Mouse (Mus musculus) lung, embryonic 15.5 days (tissue): ENCODE results near the gene Clcn1. TPM values are rescaled to one million over a fixed set of nuclear protein-coding genes. Genes with fewer than 3 reads are reported as not detected.

ENCODE experiments used
- ATAC-seq: fragments of 200-750 bp; cut with Nextera tagmentation; 2 replicates; pipeline ENCODE4 v1.8.0; 2017; ENCODE audit warnings: moderate number of reproducible peaks, borderline replicate concordance; ENCODE audit not compliant: low FRiP score, low TSS enrichment; ENCODE audit errors: extremely low read depth
- H3K27ac ChIP-seq: fragments of 300-500 bp; sonication (generic); 2 replicates; pipeline ENCODE4 v1.5.1; 2015; ENCODE audit warnings: moderate library complexity, mild to moderate bottlenecking, inconsistent platforms
- H3K27me3 ChIP-seq: fragments of 300-500 bp; sonication (generic); 2 replicates; pipeline ENCODE4 v1.6.1; 2015; ENCODE audit warnings: inconsistent platforms
- H3K36me3 ChIP-seq: fragments of 300-500 bp; sonication (generic); 2 replicates; pipeline ENCODE4 v1.6.1; 2015; ENCODE audit warnings: inconsistent platforms
- H3K4me1 ChIP-seq: fragments of 300-500 bp; sonication (generic); 2 replicates; pipeline ENCODE4 v1.6.1; 2015; ENCODE audit warnings: inconsistent platforms
- H3K4me2 ChIP-seq: fragments of 300-500 bp; sonication (generic); 2 replicates; pipeline ENCODE4 v1.6.1; 2015; ENCODE audit warnings: inconsistent platforms, mild to moderate bottlenecking, moderate library complexity
- H3K4me3 ChIP-seq: fragments of 300-500 bp; sonication (generic); 2 replicates; pipeline ENCODE4 v1.5.1; 2015; ENCODE audit warnings: mild to moderate bottlenecking, inconsistent platforms
- H3K9ac ChIP-seq: fragments of 300-500 bp; sonication (generic); 2 replicates; pipeline ENCODE4 v1.6.1; 2015; ENCODE audit warnings: inconsistent platforms
- H3K9me3 ChIP-seq: fragments of 300-500 bp; sonication (generic); 2 replicates; pipeline ENCODE4 v1.6.1; 2016; ENCODE audit warnings: inconsistent platforms
- WGBS: fragments of 180-500 bp; shearing (Covaris S2); methylation state at CpG from one replicate; pipeline ENCODE4 v1.1.7; 2015; 5-methylcytosine and 5-hydroxymethylcytosine counted together
- polyA plus RNA-seq: library from polyadenylated mRNA; unstranded; fragments of >200 nt; fragmentation: Nextera tagmentation; extraction: Ambion mirVana; gene quantifications from 2 replicates; pipeline ENCODE4 v1.2.1, GENCODE M21; 2015

Gene Clcn1
- 0.14 and 0.24 TPM in 2 replicates for polyA plus RNA-seq

GRCm38 (mm10) chr6:42286448-42286847 lies at the start of gene Clcn1:
TSS of gene Clcn1 (plus strand) at chr6:42286685.
- Histone ChIP-seq H3K9ac (no peak within 1 kb of the TSS), H3K36me3 (peaks cover 20% of the 10 kb centered on the region), H3K4me3 (no peak within 1 kb of the TSS), H3K4me1 (no peaks in the 10 kb centered on the region), H3K27me3 (no peaks in the 10 kb centered on the region), H3K4me2 (no peak within 1 kb of the TSS), H3K9me3 (no peaks in the 10 kb centered on the region), H3K27ac (no peak within 1 kb of the TSS)
- 61% methylated on average over 4 of the region's 5 CpGs for WGBS
- no peak for ATAC-seq

DNA sequence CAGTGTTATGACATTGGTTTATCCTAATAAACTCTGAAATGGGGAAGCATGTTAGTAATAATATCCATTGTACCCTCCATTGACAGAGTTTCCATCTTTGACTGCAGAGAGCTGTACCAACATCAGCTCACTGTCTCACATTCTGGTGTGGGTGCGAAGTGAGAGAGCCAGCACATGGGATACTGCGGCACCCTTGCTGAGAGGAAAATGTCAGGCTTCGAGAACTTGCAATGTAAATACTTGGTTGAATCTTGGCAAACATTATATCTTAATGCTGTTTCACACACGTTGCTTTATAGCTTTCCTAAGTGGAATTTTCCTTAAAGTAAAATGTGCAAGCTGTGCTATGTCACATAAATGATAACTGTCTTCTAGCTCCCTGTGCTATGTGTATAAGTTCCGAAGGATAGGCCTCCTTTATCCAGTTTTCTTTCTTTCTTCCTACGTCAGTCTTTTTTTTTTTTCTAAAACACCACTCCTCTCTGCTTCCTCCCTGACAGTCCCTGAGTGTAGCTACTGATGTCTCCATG lies 49.1 kb upstream of the Clcn1 start:
- Histone ChIP-seq H3K4me1 (peaks cover 7% of the 10 kb centered on the region), H3K27ac (no peak overlapping the region), H3K4me2 (no peak overlapping the region), H3K9ac (no peak overlapping the region), H3K36me3 (no peaks in the 10 kb centered on the region), H3K4me3 (no peak overlapping the region), H3K27me3 (no peaks in the 10 kb centered on the region), H3K9me3 (no peaks in the 10 kb centered on the region)
- no peak for ATAC-seq
- WGBS: 41% methylated on average over 6 of the region's 6 CpGs

- Histone ChIP-seq H3K4me2 (no peak overlapping the region), H3K27ac (peak overlapping the region; percentile 69), H3K36me3 (no peaks in the 10 kb centered on the region), H3K4me1 (peaks cover 10% of the 10 kb centered on the region), H3K4me3 (no peak overlapping the region), H3K27me3 (no peaks in the 10 kb centered on the region), H3K9me3 (no peaks in the 10 kb centered on the region), H3K9ac (no peak overlapping the region)
- peak; percentile 43; the same call in 1 of the 2 replicates for ATAC-seq
- 57% methylated on average over 6 of the region's 6 CpGs for WGBS
These were observed 45.0 kb upstream of the Clcn1 start for GRCm38 (mm10) chr6:42241311-42242045.

DNA sequence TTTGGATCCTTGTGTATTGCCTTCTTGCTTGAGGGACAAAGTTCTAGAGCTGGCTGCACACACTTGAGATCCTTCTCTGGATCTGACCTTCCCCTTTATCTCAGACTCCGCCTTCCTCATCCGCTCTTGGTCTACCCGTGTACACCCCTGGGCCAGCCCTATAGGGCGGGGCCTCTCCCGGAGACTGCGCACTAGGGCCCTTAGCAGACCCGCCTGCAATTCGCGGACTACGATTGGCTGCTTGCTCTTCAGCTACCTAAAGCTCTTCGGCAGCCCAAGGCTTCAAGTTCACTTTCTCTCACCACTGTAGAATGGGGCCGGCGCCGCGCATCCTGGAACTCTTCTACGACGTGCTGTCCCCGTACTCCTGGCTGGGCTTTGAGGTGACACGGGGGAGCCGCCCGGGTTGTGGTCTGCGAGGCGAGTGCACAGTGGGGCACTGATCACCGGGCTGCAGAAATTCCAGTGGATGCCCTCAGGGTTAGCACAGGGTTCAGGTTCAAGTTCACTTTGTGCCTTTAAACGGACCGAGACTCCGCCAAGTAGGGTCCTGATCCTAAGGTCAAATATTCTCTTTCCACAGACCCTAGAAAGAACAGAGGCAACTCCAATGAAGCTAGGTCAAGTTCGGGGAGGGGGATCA lies 40.7 kb upstream of the Clcn1 start, which contains the start of gene Gstk1:
Gstk1 (plus strand) TSS at position 225 of the 643 bp plus-strand sequence.
- peak; percentile 97 for ATAC-seq
- WGBS: 3% methylated on average over 28 of the region's 28 CpGs
- H3K27me3 ChIP-seq: no peaks in the 10 kb centered on the region
- H3K4me1 ChIP-seq: peaks cover 13% of the 10 kb centered on the region
- H3K9ac ChIP-seq: peak within 1 kb of the TSS; percentile 43
- H3K4me3 ChIP-seq: peak within 1 kb of the TSS; percentile 48
- H3K4me2 ChIP-seq: peak within 1 kb of the TSS; percentile 70
- H3K9me3 ChIP-seq: no peaks in the 10 kb centered on the region
- H3K27ac ChIP-seq: no peak within 1 kb of the TSS
- H3K36me3 ChIP-seq: no peaks in the 10 kb centered on the region

GRCm38 (mm10) chr6:42247173-42247572 lies 39.3 kb upstream of the Clcn1 start:
- 13% methylated on average over 8 of the region's 8 CpGs for WGBS
- Histone ChIP-seq H3K27ac (no peak overlapping the region), H3K27me3 (no peaks in the 10 kb centered on the region), H3K9ac (no peak overlapping the region), H3K4me1 (0 out of 2 replicates have a peak, but pooled peaks cover 7% of the 10 kb centered on the region), H3K36me3 (no peaks in the 10 kb centered on the region), H3K4me3 (no peak overlapping the region), H3K4me2 (peak overlapping the region; percentile 70), H3K9me3 (no peaks in the 10 kb centered on the region)
- ATAC-seq: no peak

DNA sequence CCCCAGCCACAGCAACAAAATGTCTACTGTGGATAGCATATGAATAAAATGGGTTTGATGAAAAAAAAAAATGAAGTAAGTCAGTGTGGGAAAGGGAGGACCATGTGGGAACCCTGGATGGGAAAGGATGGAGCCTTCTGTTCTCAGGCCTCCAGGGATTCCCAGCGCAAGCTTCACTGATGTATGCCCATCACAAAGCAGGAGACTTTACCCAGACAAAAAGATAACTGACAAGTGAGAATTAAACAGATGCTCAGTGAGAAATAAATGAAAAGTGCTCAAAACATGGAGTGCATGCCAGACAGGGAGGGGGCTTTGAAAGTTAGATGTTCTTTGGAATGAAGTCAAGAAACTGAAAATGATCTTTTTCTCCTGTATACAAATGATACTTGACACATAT lies 38.5 kb upstream of the Clcn1 start:
- Histone ChIP-seq H3K27ac (no peak overlapping the region), H3K27me3 (no peaks in the 10 kb centered on the region), H3K4me1 (0 out of 2 replicates have a peak, but pooled peaks cover 7% of the 10 kb centered on the region), H3K9me3 (no peaks in the 10 kb centered on the region), H3K36me3 (no peaks in the 10 kb centered on the region), H3K4me3 (no peak overlapping the region), H3K4me2 (no peak overlapping the region), H3K9ac (no peak overlapping the region)
- ATAC-seq: no peak
- 78% methylated on average over 1 of the region's 1 CpGs for WGBS

GRCm38 (mm10) chr6:42251791-42252190 lies 34.7 kb upstream of the Clcn1 start:
- ATAC-seq: no peak
- 0 out of 2 replicates have a peak, but pooled peaks cover 4% of the 10 kb centered on the region for H3K4me1 ChIP-seq
- no peaks in the 10 kb centered on the region for H3K36me3 ChIP-seq
- no peak overlapping the region for H3K4me3 ChIP-seq
- H3K27ac ChIP-seq: no peak overlapping the region
- H3K9ac ChIP-seq: no peak overlapping the region
- no peak overlapping the region for H3K4me2 ChIP-seq
- no peaks in the 10 kb centered on the region for H3K27me3 ChIP-seq
- WGBS: 85% methylated on average over 4 of the region's 4 CpGs
- no peaks in the 10 kb centered on the region for H3K9me3 ChIP-seq

DNA sequence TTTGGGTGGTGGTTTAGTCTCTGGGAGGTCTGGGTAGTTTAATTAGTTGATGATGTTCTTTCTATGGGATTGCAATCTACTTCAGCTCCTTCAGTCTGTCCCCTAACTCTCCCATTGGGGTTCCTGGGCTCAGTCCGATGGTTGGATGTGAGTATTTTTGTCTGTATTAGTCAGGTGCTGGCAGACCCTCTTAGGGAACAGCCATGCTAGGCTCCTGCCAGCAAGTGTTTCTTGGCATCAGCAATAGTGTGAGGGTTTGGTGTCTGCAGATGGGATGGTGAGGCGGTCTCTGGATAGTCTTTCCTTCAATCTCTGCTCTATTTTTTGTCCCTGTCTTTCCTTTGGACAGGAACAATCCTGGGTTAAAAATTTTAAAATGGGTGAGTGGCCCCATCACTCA lies 33.4 kb upstream of the Clcn1 start:
- Histone ChIP-seq H3K27me3 (no peaks in the 10 kb centered on the region), H3K36me3 (no peaks in the 10 kb centered on the region), H3K9ac (no peak overlapping the region), H3K4me3 (no peak overlapping the region), H3K4me2 (no peak overlapping the region), H3K27ac (no peak overlapping the region), H3K4me1 (peaks cover 5% of the 10 kb centered on the region; the same call in 1 of the 2 replicates), H3K9me3 (no peaks in the 10 kb centered on the region)
- ATAC-seq: no peak
- WGBS: 74% methylated on average over 2 of the region's 2 CpGs

GRCm38 (mm10) chr6:42257303-42257863 lies 29.1 kb upstream of the Clcn1 start:
- H3K4me3 ChIP-seq: no peak overlapping the region
- peaks cover 5% of the 10 kb centered on the region; the same call in 1 of the 2 replicates for H3K4me1 ChIP-seq
- no peak overlapping the region for H3K4me2 ChIP-seq
- ATAC-seq: no peak
- no peak overlapping the region for H3K27ac ChIP-seq
- H3K36me3 ChIP-seq: no peaks in the 10 kb centered on the region
- H3K27me3 ChIP-seq: no peaks in the 10 kb centered on the region
- no peak overlapping the region for H3K9ac ChIP-seq
- WGBS: 12% methylated on average over 11 of the region's 11 CpGs
- H3K9me3 ChIP-seq: no peaks in the 10 kb centered on the region

DNA sequence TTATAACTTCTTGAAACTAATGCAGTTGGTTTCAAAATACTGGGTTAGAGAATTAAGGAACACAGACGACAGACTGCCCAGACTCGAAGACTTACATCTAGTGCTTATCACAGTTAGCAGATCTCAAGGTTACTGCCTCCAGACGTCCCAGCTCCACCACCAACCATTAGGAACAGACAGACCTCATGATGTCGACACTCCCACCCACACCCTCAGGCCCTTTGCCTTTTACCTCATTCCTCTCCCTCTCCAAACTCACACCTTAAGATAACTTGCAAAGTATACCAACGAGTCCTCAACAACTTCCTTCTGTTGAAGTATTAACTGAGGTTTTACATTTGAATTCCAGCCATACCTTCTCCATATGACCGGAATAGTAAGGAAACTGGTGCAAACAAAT lies 26.1 kb upstream of the Clcn1 start:
- Histone ChIP-seq H3K4me2 (no peak overlapping the region), H3K4me1 (peaks cover 9% of the 10 kb centered on the region; the same call in 1 of the 2 replicates), H3K27ac (peak overlapping the region; percentile 83), H3K4me3 (no peak overlapping the region), H3K27me3 (no peaks in the 10 kb centered on the region), H3K9ac (no peak overlapping the region), H3K36me3 (no peaks in the 10 kb centered on the region), H3K9me3 (no peaks in the 10 kb centered on the region)
- no peak for ATAC-seq
- WGBS: 31% methylated on average over 6 of the region's 6 CpGs

DNA sequence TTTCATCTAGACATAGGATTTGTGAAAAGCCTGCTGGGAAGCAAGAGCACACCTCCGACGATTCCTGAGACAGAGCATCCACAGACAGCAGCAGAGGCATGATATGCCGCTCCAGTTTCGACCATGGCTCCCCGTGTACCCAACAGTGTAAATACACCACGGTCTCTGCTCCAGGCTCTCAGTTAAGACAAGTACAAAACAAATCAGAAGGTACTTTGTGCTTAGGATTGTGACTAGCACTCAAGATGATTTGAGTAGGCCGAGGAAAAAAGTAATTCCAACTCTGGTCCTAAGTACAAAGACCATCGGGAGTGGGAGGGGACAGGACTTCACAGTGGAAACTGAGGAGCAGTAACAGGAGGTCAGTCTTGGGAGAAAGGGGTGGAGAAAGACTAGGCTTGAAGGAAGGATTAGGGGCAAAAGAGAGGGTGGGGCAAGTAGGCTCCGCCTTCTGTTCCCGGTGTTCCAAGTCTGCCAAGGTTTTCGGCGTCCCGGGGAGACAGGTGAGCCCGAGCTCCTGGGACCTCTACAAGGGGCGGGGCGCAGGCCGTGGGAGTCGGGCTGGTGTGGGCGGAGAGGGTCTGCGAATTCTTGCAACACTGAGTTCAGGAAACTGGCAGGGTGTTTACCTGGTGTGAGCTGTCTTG lies 24.8 kb upstream of the Clcn1 start, which contains the start of gene Tmem139:
Tmem139 (plus strand) TSS at position 447 of the 647 bp plus-strand sequence.
- H3K4me3 ChIP-seq: peak within 1 kb of the TSS; percentile 14
- no peaks in the 10 kb centered on the region for H3K36me3 ChIP-seq
- H3K27me3 ChIP-seq: no peaks in the 10 kb centered on the region
- H3K9ac ChIP-seq: no peak within 1 kb of the TSS
- WGBS: 13% methylated on average over 20 of the region's 20 CpGs
- H3K4me1 ChIP-seq: peaks cover 12% of the 10 kb centered on the region
- no peaks in the 10 kb centered on the region for H3K9me3 ChIP-seq
- H3K4me2 ChIP-seq: peak within 1 kb of the TSS; percentile 46
- ATAC-seq: no peak
- H3K27ac ChIP-seq: peak within 1 kb of the TSS; percentile 83
